Mouse (Mus musculus): Measurements from ENCODE around the gene Sstr3. TPM values are rescaled to one million over a fixed set of nuclear protein-coding genes. Genes with fewer than 3 reads are reported as not detected.

Gene Sstr3
- 10 to 100 TPM; 20.8 to 22.9 TPM for total RNA-seq (2021)
- long read RNA-seq, experiment 1, full-length matches to known transcripts, result 8 of 14 reads
- long read RNA-seq, experiment 1, partial matches to known transcripts, result 1 of 14 reads
- long read RNA-seq, experiment 1, other reads (novel, unspliced or antisense), result 5 of 14 reads
- long read RNA-seq, experiment 2, full-length matches to known transcripts, result 5 of 9 reads
- long read RNA-seq, experiment 2, partial matches to known transcripts, result 2 of 9 reads
- long read RNA-seq, experiment 2, other reads (novel, unspliced or antisense), result 2 of 9 reads

- Histone ChIP-seq H3K27ac (peak within 1 kb of the TSS; percentile 92), H3K4me3 (peak within 1 kb of the TSS; percentile 45)
- peak in 1 of 2 experiments; percentile 52 for DNase-seq (ENCODE audit: extremely low spot score in 1 of 2, low spot score in 2 of 2)
- no peak for TF ChIP-seq CTCF (IDR thresholded peaks at IDR 0.05)
- intact Hi-C loops (cut with DNase I), result loop anchor here (1.0 to 10.0 kb wide), 6 partner anchors 36 to 570 kb away; partner anchors contain the start of gene Eif3d
Observed at GRCm38 (mm10) chr15:78544561-78545001, at the start of gene Sstr3. Gene Sstr3, minus strand, starts transcription at chr15:78544685.

- no peak for TF ChIP-seq CTCF (IDR thresholded peaks at IDR 0.05)
- intact Hi-C loops (cut with DNase I), result no loop called here
- Histone ChIP-seq H3K4me3 (no peak overlapping the region), H3K27ac (no peak overlapping the region)
- DNase-seq (ENCODE audit: extremely low spot score in 1 of 2, low spot score in 2 of 2), result no peak
Observed at GRCm38 (mm10) chr15:78593896-78594425, 49.5 kb upstream of the Sstr3 start.

- intact Hi-C loops (cut with DNase I), result no loop called here
- DNase-seq (ENCODE audit: extremely low spot score in 1 of 2, low spot score in 2 of 2), result no peak
- Histone ChIP-seq H3K27ac (no peak overlapping the region), H3K4me3 (no peak overlapping the region)
- TF ChIP-seq CTCF (IDR thresholded peaks at IDR 0.05), result no peak
Observed at GRCm38 (mm10) chr15:78592452-78592968, 48.0 kb upstream of the Sstr3 start.

- Histone ChIP-seq H3K27ac (no peak overlapping the region), H3K4me3 (no peak overlapping the region)
- DNase-seq (ENCODE audit: extremely low spot score in 1 of 2, low spot score in 2 of 2), result no peak
- no peak for TF ChIP-seq CTCF (IDR thresholded peaks at IDR 0.05)
- intact Hi-C loops (cut with DNase I), result no loop called here
Observed at GRCm38 (mm10) chr15:78591680-78592451, 47.4 kb upstream of the Sstr3 start.

- intact Hi-C loops (cut with DNase I), result no loop called here
- H3K4me3 ChIP-seq, result no peak overlapping the region
- H3K27ac ChIP-seq, result no peak overlapping the region
- TF ChIP-seq CTCF (IDR thresholded peaks at IDR 0.05), result peak; percentile 32
- no peak for DNase-seq (ENCODE audit: extremely low spot score in 1 of 2, low spot score in 2 of 2)
Observed at GRCm38 (mm10) chr15:78590785-78591184, 46.3 kb upstream of the Sstr3 start.

- TF ChIP-seq CTCF (IDR thresholded peaks at IDR 0.05), result no peak
- no peak for DNase-seq (ENCODE audit: extremely low spot score in 1 of 2, low spot score in 2 of 2)
- intact Hi-C loops (cut with DNase I), result no loop called here
- Histone ChIP-seq H3K4me3 (no peak overlapping the region), H3K27ac (no peak overlapping the region)
Observed at GRCm38 (mm10) chr15:78589936-78590335, 45.5 kb upstream of the Sstr3 start.

GRCm38 (mm10) chr15:78588900-78589299 lies 44.4 kb upstream of the Sstr3 start:
- Histone ChIP-seq H3K4me3 (no peak overlapping the region), H3K27ac (no peak overlapping the region)
- intact Hi-C loops (cut with DNase I), result no loop called here
- no peak for TF ChIP-seq CTCF (IDR thresholded peaks at IDR 0.05)
- DNase-seq (ENCODE audit: extremely low spot score in 1 of 2, low spot score in 2 of 2), result no peak

GRCm38 (mm10) chr15:78588049-78588448 lies 43.6 kb upstream of the Sstr3 start:
- no peak for TF ChIP-seq CTCF (IDR thresholded peaks at IDR 0.05)
- intact Hi-C loops (cut with DNase I), result no loop called here
- DNase-seq (ENCODE audit: extremely low spot score in 1 of 2, low spot score in 2 of 2), result no peak
- H3K27ac ChIP-seq, result no peak overlapping the region
- no peak overlapping the region for H3K4me3 ChIP-seq

- peak; percentile 86 to 91 for DNase-seq (ENCODE audit: extremely low spot score in 1 of 2, low spot score in 2 of 2)
Observed at GRCm38 (mm10) chr15:78587050-78587994, 42.8 kb upstream of the Sstr3 start.

GRCm38 (mm10) chr15:78585404-78585803 lies 40.9 kb upstream of the Sstr3 start:
- H3K27ac ChIP-seq, result no peak overlapping the region
- intact Hi-C loops (cut with DNase I), result no loop called here
- no peak for DNase-seq (ENCODE audit: extremely low spot score in 1 of 2, low spot score in 2 of 2)
- no peak for TF ChIP-seq CTCF (IDR thresholded peaks at IDR 0.05)
- H3K4me3 ChIP-seq, result no peak overlapping the region

More at GRCm38 (mm10) chr15:78587050-78587994, 42.8 kb upstream of the Sstr3 start:
- H3K27ac ChIP-seq, result no peak overlapping the region
- no peak overlapping the region for H3K4me3 ChIP-seq
- intact Hi-C loops (cut with DNase I), result loop anchor here (1.0 kb wide), 1 partner anchor 157 kb away; no protein-coding TSS in a partner anchor
- TF ChIP-seq CTCF (IDR thresholded peaks at IDR 0.05), result peak; percentile 95

- intact Hi-C loops (cut with DNase I), result no loop called here
- no peak for DNase-seq (ENCODE audit: extremely low spot score in 1 of 2, low spot score in 2 of 2)
- TF ChIP-seq CTCF (IDR thresholded peaks at IDR 0.05), result no peak
- no peak overlapping the region for H3K4me3 ChIP-seq
- no peak overlapping the region for H3K27ac ChIP-seq
Observed at GRCm38 (mm10) chr15:78583352-78583751, 38.9 kb upstream of the Sstr3 start.
